Mouse (Mus musculus) midbrain, embryonic 13.5 days (tissue): ENCODE measurements around the gene Best1. TPM values are rescaled to one million over a fixed set of nuclear protein-coding genes. Genes with fewer than 3 reads are reported as not detected.

Experiments used
- ATAC-seq: fragments of 200-750 bp; cut with Nextera tagmentation; 2 replicates; pipeline ENCODE4 v1.8.0; 2017; ENCODE audit warnings: mild to moderate bottlenecking, moderate TSS enrichment, moderate library complexity
- H3K27ac ChIP-seq: fragments of 300-500 bp; sonication (generic); 2 replicates; pipeline ENCODE4 v1.5.1; 2015; ENCODE audit warnings: inconsistent platforms, mild to moderate bottlenecking, moderate library complexity
- H3K27me3 ChIP-seq: fragments of 300-500 bp; sonication (generic); 2 replicates; pipeline ENCODE4 v1.6.1; 2015; ENCODE audit warnings: mild to moderate bottlenecking, inconsistent platforms
- H3K36me3 ChIP-seq: fragments of 300-500 bp; sonication (generic); 2 replicates; pipeline ENCODE4 v1.6.1; 2015; ENCODE audit warnings: mild to moderate bottlenecking, inconsistent platforms
- H3K4me1 ChIP-seq: fragments of 300-500 bp; sonication (generic); replicated peaks from 2 replicates; pipeline ENCODE4 v1.6.1; 2015; ENCODE audit warnings: inconsistent platforms
- H3K4me2 ChIP-seq: fragments of 300-500 bp; sonication (generic); replicated peaks from 2 replicates; pipeline ENCODE4 v1.6.1; 2015; ENCODE audit warnings: moderate library complexity, mild to moderate bottlenecking, inconsistent platforms
- H3K4me3 ChIP-seq: fragments of 300-500 bp; sonication (generic); replicated peaks from 2 replicates; pipeline ENCODE4 v1.5.1; 2015; ENCODE audit warnings: mild to moderate bottlenecking, inconsistent platforms
- H3K9ac ChIP-seq: fragments of 300-500 bp; sonication (generic); replicated peaks from 2 replicates; pipeline ENCODE4 v1.6.1; 2015; ENCODE audit warnings: mild to moderate bottlenecking, inconsistent platforms
- H3K9me3 ChIP-seq: fragments of 300-500 bp; sonication (generic); 2 replicates; pipeline ENCODE4 v1.6.1; 2016; ENCODE audit warnings: mild to moderate bottlenecking, inconsistent platforms
- WGBS: fragments of 180-500 bp; shearing (Covaris S2); methylation state at CpG from one replicate; pipeline ENCODE4 v1.1.7; 2015; 5-methylcytosine and 5-hydroxymethylcytosine counted together
- polyA plus RNA-seq: library from polyadenylated mRNA; unstranded; fragments of >200 nt; fragmentation: Nextera tagmentation; extraction: Ambion mirVana; gene quantifications from 2 replicates; pipeline ENCODE4 v1.2.1, GENCODE M21; 2015

The Best1 gene
- polyA plus RNA-seq, 1 experiment from 2014 or later, result 1.8 TPM

DNA sequence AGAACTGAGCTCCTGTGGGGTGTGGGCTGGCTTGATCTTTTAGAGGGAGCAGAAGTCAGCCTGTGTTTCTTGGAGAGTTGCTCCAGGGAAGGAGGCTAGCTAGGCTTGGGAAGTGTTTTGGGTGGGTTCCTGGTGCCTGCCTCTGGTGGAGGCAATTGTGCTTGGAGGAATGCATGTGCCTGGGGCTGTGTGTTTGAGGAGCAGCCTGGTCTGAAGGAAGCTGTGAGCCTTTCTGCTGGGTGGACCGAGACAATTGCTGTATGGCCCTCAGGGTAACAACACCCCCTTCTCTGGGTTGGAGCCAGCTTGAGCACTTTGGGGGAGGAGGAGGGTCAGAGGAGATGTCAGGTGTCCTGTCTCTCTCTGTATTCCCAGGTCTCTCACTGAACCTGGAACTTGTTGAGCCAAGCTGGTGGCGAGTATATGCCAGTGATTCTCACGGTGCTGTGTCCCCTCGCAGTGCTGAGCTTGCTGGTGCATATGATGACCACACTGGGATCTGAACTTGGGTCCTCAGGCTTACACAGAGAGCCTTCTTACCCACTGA, 17.9 kb upstream of the Best1 start:
- 72% methylated on average over 4 of the region's 4 CpGs for WGBS
- no peak for ATAC-seq
- Histone ChIP-seq H3K27me3 (peaks cover 10% of the 10 kb centered on the region), H3K4me2 (peak overlapping the region; percentile 91), H3K4me1 (peaks cover 27% of the 10 kb centered on the region), H3K4me3 (peak overlapping the region; percentile 57), H3K36me3 (no peaks in the 10 kb centered on the region), H3K27ac (no peak overlapping the region), H3K9me3 (no peaks in the 10 kb centered on the region), H3K9ac (peak overlapping the region; percentile 80)

DNA sequence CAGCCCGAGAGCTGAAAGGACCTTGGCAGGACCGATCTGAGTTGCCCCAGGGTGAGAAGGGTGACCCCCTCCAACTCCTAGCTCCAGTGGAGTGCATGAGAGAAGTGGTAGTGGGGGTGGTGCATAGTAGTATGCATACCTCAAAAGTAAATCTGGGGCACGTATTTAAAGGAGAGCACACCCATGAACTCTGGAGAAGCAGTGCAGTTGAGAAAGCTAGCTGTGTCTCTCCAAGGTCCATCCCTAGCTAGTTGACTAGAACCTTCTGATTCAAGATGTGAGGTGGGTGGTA, 17.0 kb upstream of the Best1 start:
- Histone ChIP-seq H3K4me3 (peak overlapping the region; percentile 57), H3K4me2 (peak overlapping the region; percentile 91), H3K27me3 (peaks cover 10% of the 10 kb centered on the region), H3K9ac (peak overlapping the region; percentile 80), H3K9me3 (no peaks in the 10 kb centered on the region), H3K27ac (peak overlapping the region; percentile 67), H3K4me1 (peaks cover 27% of the 10 kb centered on the region), H3K36me3 (no peaks in the 10 kb centered on the region)
- no peak for ATAC-seq
- WGBS, result 3% methylated on average over 3 of the region's 3 CpGs

GRCm38 (mm10) chr19:10017637-10018526, 16.4 kb upstream of the Best1 start:
- H3K27ac ChIP-seq, result peak overlapping the region; percentile 67
- peaks cover 10% of the 10 kb centered on the region for H3K27me3 ChIP-seq
- ATAC-seq, result peak; percentile 96

DNA sequence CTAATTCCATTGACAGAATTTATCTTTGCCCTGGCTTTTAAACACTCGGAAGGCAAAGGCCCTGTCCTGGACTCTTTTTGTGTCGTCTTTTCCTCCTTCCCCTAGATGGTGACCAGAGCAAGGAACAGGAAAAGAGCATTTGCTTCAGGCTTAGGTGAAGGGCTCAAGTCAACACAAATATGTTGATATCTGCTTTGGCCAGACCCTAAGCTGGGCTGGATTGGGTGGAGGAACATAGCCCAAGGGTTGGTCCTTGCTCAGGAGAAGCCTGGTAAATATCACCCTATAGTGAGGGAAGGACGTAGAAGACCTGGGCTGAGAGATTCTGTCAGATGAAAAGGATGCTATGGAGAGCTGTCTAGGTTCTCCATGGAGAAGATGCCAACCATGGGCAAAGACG, 14.7 kb upstream of the Best1 start:
- peaks cover 19% of the 10 kb centered on the region for H3K4me1 ChIP-seq
- no peaks in the 10 kb centered on the region for H3K9me3 ChIP-seq
- no peak overlapping the region for H3K4me2 ChIP-seq
- H3K9ac ChIP-seq, result no peak overlapping the region
- ATAC-seq, result no peak
- no peak overlapping the region for H3K27ac ChIP-seq
- 92% methylated on average over 4 of the region's 4 CpGs for WGBS
- H3K4me3 ChIP-seq, result no peak overlapping the region
- H3K27me3 ChIP-seq, result peaks cover 10% of the 10 kb centered on the region
- no peaks in the 10 kb centered on the region for H3K36me3 ChIP-seq

More at GRCm38 (mm10) chr19:10017637-10018526, 16.4 kb upstream of the Best1 start:
- Histone ChIP-seq H3K9ac (peak overlapping the region; percentile 80), H3K4me1 (peaks cover 26% of the 10 kb centered on the region), H3K4me3 (peak overlapping the region; percentile 57), H3K9me3 (no peaks in the 10 kb centered on the region), H3K4me2 (peak overlapping the region; percentile 91), H3K36me3 (no peaks in the 10 kb centered on the region)
- 4% methylated on average over 44 of the region's 44 CpGs for WGBS

DNA sequence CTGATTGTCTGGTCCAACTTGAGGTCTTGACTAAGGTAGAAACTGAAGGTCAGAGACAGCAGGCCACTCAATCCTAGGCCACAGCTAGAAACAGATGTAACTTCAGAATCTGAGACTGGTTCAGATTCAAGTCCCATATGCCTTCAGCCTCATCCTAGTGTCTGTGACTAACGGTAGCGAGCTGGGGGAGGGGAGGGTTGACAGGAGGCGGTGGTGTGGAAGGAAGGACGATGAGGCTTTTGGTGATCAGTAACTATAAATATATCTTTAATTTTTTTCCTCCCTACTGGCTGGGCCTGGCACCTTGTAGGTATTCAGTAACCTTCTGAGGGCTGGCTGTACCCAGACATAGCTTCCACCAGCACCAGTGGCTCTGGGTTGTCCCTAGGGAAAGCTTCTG, 14.0 kb upstream of the Best1 start:
- H3K36me3 ChIP-seq, result no peaks in the 10 kb centered on the region
- no peak for ATAC-seq
- no peaks in the 10 kb centered on the region for H3K9me3 ChIP-seq
- no peak overlapping the region for H3K27ac ChIP-seq
- WGBS, result 86% methylated on average over 4 of the region's 4 CpGs
- peaks cover 10% of the 10 kb centered on the region for H3K27me3 ChIP-seq
- H3K4me1 ChIP-seq, result peaks cover 19% of the 10 kb centered on the region
- H3K4me3 ChIP-seq, result no peak overlapping the region
- no peak overlapping the region for H3K9ac ChIP-seq
- H3K4me2 ChIP-seq, result no peak overlapping the region

- Histone ChIP-seq H3K27me3 (peaks cover 8% of the 10 kb centered on the region), H3K4me3 (no peak overlapping the region), H3K9me3 (no peaks in the 10 kb centered on the region), H3K4me1 (peaks cover 19% of the 10 kb centered on the region), H3K36me3 (no peaks in the 10 kb centered on the region), H3K9ac (no peak overlapping the region), H3K4me2 (no peak overlapping the region), H3K27ac (no peak overlapping the region)
- 85% methylated on average over 13 of the region's 13 CpGs for WGBS
- ATAC-seq, result no peak
Measured at GRCm38 (mm10) chr19:10014824-10015223, 13.4 kb upstream of the Best1 start.

GRCm38 (mm10) chr19:10013913-10014312, 12.5 kb upstream of the Best1 start:
- H3K4me2 ChIP-seq, result no peak overlapping the region
- H3K4me1 ChIP-seq, result peaks cover 12% of the 10 kb centered on the region
- H3K27me3 ChIP-seq, result no peaks in the 10 kb centered on the region
- no peak overlapping the region for H3K27ac ChIP-seq
- no peaks in the 10 kb centered on the region for H3K9me3 ChIP-seq
- H3K9ac ChIP-seq, result no peak overlapping the region
- no peaks in the 10 kb centered on the region for H3K36me3 ChIP-seq
- ATAC-seq, result no peak
- H3K4me3 ChIP-seq, result no peak overlapping the region
- 77% methylated on average over 5 of the region's 5 CpGs for WGBS

- H3K4me1 ChIP-seq, result peaks cover 6% of the 10 kb centered on the region
- no peak overlapping the region for H3K4me3 ChIP-seq
- H3K4me2 ChIP-seq, result no peak overlapping the region
- H3K36me3 ChIP-seq, result no peaks in the 10 kb centered on the region
- no peaks in the 10 kb centered on the region for H3K27me3 ChIP-seq
- ATAC-seq, result no peak
- WGBS, result 66% methylated on average over 3 of the region's 3 CpGs
- H3K9ac ChIP-seq, result peak overlapping the region; percentile 50; the same call in 1 of the 2 replicates
- no peak overlapping the region for H3K27ac ChIP-seq
- no peaks in the 10 kb centered on the region for H3K9me3 ChIP-seq
Measured at GRCm38 (mm10) chr19:10013348-10013747, 11.9 kb upstream of the Best1 start.

DNA sequence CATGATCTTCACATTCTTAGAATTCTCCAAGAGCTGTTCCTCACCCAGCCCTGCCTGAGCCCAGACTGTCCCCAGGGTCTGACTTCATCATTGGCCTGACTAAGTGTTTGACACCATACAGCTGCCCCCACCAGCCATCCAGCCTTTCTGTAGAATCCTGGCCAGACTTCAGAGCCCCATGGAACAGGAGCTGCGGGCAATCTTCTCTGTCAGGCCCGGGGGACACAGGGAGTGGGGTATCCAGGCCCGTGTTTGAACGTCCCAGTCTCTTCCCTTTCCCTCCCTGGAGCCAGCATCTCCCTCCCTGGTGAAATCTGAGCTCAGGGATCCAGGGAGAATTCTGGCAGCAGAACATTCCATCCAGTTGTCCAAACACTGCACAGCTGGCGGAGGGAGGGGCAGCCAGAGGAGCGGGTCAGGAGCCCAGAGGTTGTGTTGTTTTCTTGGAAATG, 11.4 kb upstream of the Best1 start:
- H3K4me2 ChIP-seq, result no peak overlapping the region
- ATAC-seq, result no peak
- no peaks in the 10 kb centered on the region for H3K9me3 ChIP-seq
- no peak overlapping the region for H3K4me3 ChIP-seq
- H3K27me3 ChIP-seq, result no peaks in the 10 kb centered on the region
- no peaks in the 10 kb centered on the region for H3K36me3 ChIP-seq
- no peak overlapping the region for H3K27ac ChIP-seq
- peaks cover 3% of the 10 kb centered on the region; the same call in 1 of the 2 replicates for H3K4me1 ChIP-seq
- 65% methylated on average over 6 of the region's 6 CpGs for WGBS
- H3K9ac ChIP-seq, result peak overlapping the region; percentile 50

- 83% methylated on average over 1 of the region's 1 CpGs for WGBS
- H3K36me3 ChIP-seq, result no peaks in the 10 kb centered on the region
- H3K4me2 ChIP-seq, result no peak overlapping the region
- H3K4me3 ChIP-seq, result no peak overlapping the region
- no peaks in the 10 kb centered on the region for H3K27me3 ChIP-seq
- no peaks in the 10 kb centered on the region for H3K9me3 ChIP-seq
- no peak for ATAC-seq
- no peaks in the 10 kb centered on the region for H3K4me1 ChIP-seq
- H3K9ac ChIP-seq, result no peak overlapping the region
- H3K27ac ChIP-seq, result no peak overlapping the region
Measured at GRCm38 (mm10) chr19:10011408-10011807, 10.0 kb upstream of the Best1 start.

DNA sequence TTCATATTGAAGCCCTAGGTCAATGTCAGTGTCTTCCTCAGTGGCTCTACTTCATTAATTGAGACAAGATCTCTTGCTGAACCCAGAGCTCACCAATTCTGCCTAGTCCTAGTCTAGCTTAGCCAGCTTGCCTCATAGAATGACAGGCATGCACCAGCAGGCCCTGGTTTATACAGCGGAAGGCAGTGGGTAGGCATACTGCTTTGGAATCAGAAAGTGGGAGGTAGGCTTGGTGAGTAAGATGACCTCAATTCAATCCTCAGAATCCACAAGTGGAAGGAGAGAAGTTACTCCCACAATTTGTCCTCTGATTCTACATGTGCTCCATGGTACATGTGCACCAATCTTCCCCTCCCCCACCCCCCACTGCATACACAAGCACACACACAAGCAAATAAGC, 2.3 kb upstream of the Best1 start:
- Histone ChIP-seq H3K4me2 (no peak overlapping the region), H3K9me3 (no peaks in the 10 kb centered on the region), H3K27me3 (no peaks in the 10 kb centered on the region), H3K9ac (no peak overlapping the region), H3K4me1 (no peaks in the 10 kb centered on the region), H3K36me3 (no peaks in the 10 kb centered on the region), H3K27ac (no peak overlapping the region), H3K4me3 (no peak overlapping the region)
- no peak for ATAC-seq
- WGBS, result 91% methylated on average over 1 of the region's 1 CpGs

DNA sequence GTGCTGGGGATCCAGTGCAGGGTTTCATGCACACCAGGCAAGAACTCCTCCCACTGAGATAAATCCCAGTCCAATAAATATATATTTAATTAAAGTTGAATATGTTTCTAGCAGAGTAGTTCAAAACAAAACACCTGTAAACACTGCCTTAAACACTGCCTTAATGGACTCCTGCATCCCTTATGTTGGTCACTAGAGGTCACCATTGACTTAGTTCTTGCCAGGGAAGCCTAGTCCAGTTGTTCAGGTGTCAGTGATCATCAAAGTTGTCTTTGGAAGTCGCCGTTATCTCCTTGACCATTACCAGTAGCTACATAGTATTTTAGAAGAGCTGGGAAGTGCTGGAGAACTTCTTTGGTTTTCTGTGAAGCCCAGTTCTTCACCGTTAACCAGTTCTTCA, 1.1 kb downstream of the Best1 start:
- Histone ChIP-seq H3K36me3 (no peaks in the 10 kb centered on the region), H3K4me1 (no peaks in the 10 kb centered on the region), H3K9me3 (no peaks in the 10 kb centered on the region), H3K4me3 (no peak overlapping the region), H3K27ac (no peak overlapping the region), H3K4me2 (no peak overlapping the region), H3K27me3 (no peaks in the 10 kb centered on the region), H3K9ac (no peak overlapping the region)
- ATAC-seq, result peak; percentile 49
- WGBS, result 40% methylated on average over 3 of the region's 3 CpGs
